Mouse (Mus musculus): ENCODE measurements around the gene Ror2.

The Ror2 gene

DNA sequence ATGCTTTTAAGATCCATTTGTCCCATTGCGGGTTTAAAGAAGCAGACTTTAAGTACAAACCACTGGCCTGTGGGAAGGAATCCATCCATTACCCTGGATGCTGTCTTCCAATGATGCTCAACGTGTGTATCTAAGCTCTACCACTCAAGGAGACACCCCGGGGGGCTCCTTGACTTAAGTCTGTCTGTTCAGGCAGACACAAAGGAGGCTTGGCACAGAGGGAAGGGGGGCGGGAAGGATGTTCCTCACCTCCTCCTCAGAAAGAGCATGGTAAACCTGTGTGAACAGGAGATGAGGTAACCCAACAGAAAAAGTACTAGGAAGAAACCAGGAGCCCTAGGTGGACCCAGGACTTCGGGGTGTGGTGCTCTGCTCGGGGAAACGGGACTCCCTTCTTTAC lies 50.0 kb downstream of the Ror2 start:
- Histone ChIP-seq H3K4me3 (replicated peaks; ENCODE audit: low read length) (no peak overlapping the region), H3K27me3 (ENCODE audit: insufficient read depth, low read length) (peaks cover 49% of the 10 kb centered on the region), H3K9me3 (ENCODE audit: low read length) (peaks cover 17% of the 10 kb centered on the region), H3K4me1 (replicated peaks; ENCODE audit: low read depth, low read length) (peaks cover 65% of the 10 kb centered on the region), H3K36me3 (ENCODE audit: insufficient read depth, low read length) (no peaks in the 10 kb centered on the region)
- TF ChIP-seq CTCF (conservative IDR thresholded peaks at IDR 0.05; ENCODE audit: low read length) (no peak), NANOG (IDR thresholded peaks at IDR 0.05; ENCODE audit: borderline replicate concordance, low read length) (no peak), POU5F1 (IDR thresholded peaks at IDR 0.05; ENCODE audit: borderline replicate concordance, low read length) (no peak)

DNA sequence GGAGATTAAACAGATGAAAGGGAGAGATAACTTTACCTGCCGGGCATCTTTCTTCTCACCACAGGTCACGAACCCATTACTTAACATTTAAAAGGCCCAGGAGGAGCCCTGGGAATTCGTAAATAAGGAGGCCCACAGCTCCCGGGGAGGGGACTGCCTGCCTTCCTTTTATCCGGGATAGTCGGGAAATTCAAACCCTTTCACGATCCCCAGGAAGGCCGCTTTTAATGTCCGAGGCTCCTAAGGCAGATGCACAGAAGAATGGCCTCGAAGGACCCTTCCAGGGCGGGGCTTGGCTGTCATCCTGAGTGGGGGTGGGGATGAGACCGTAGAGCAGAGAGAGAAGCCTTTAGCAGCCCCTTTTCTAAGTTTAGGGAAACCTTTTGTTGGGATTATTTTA lies 51.1 kb downstream of the Ror2 start:
- peaks cover 17% of the 10 kb centered on the region for H3K9me3 ChIP-seq (ENCODE audit: low read length)
- TF ChIP-seq POU5F1 (IDR thresholded peaks at IDR 0.05; ENCODE audit: borderline replicate concordance, low read length) = peak; percentile 50; the same call in 1 of the 2 replicates
- TF ChIP-seq CTCF (conservative IDR thresholded peaks at IDR 0.05; ENCODE audit: low read length) = no peak
- peak; percentile 85 for TF ChIP-seq NANOG (IDR thresholded peaks at IDR 0.05; ENCODE audit: borderline replicate concordance, low read length)
- H3K27me3 ChIP-seq (ENCODE audit: insufficient read depth, low read length) = peaks cover 54% of the 10 kb centered on the region
- H3K4me1 ChIP-seq (replicated peaks; ENCODE audit: low read depth, low read length) = peaks cover 74% of the 10 kb centered on the region
- H3K4me3 ChIP-seq (replicated peaks; ENCODE audit: low read length) = 0 out of 2 replicates have a peak overlapping the region, but pooled peaks have one; percentile 55
- H3K36me3 ChIP-seq (ENCODE audit: insufficient read depth, low read length) = no peaks in the 10 kb centered on the region

DNA sequence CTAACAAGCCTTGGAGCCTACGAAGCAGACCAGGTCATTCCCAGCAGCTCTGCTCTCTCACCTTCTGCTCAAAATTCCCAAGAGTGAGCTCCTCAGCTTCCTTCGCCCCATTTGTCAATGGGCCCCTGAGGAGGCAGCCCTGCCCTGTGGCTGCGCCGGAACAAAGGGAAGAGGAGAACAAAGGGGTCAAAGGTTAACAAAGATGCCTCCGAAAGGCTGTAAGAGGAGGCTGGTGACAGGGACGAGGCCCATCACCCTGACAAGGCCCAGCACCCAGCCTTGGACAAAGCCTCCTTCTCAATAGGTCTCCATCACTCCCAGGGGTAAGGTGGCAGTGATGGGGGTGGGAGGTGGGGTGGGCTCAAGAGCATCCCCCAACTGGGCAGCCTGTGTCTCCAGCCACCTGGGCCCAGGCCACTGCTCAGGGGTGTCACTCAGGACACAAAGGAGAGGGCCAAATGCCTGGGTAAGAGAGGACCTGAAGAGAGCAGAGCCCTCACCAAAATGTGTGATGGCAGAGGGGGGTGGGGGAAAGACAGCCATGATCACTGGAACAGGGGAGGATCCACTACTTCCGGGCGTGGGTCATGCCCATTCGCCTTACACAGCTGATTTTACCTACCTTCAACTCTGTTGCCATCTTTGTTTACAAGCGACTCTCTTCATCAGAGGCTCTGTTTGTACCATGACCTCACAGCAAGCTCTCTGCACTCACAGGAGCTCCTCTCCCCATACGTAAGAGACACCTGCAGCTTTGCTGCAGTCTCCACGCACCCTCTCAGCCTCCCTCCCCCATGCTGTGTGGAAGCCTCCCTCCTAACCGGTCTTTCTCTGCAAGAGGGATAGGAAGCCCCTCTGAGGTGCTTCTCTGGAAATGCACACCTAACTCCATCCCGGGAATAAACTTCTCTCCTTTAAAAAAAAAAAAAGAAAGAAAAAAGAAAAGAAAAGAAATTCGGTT lies 51.8 kb downstream of the Ror2 start:
- Histone ChIP-seq H3K9me3 (ENCODE audit: low read length) (peaks cover 17% of the 10 kb centered on the region), H3K36me3 (ENCODE audit: insufficient read depth, low read length) (no peaks in the 10 kb centered on the region), H3K4me3 (replicated peaks; ENCODE audit: low read length) (peak overlapping the region; percentile 55), H3K4me1 (replicated peaks; ENCODE audit: low read depth, low read length) (peaks cover 80% of the 10 kb centered on the region), H3K27me3 (ENCODE audit: insufficient read depth, low read length) (peaks cover 59% of the 10 kb centered on the region)
- TF ChIP-seq NANOG (IDR thresholded peaks at IDR 0.05; ENCODE audit: borderline replicate concordance, low read length) (no peak), CTCF (conservative IDR thresholded peaks at IDR 0.05; ENCODE audit: low read length) (no peak), POU5F1 (IDR thresholded peaks at IDR 0.05; ENCODE audit: borderline replicate concordance, low read length) (no peak)

DNA sequence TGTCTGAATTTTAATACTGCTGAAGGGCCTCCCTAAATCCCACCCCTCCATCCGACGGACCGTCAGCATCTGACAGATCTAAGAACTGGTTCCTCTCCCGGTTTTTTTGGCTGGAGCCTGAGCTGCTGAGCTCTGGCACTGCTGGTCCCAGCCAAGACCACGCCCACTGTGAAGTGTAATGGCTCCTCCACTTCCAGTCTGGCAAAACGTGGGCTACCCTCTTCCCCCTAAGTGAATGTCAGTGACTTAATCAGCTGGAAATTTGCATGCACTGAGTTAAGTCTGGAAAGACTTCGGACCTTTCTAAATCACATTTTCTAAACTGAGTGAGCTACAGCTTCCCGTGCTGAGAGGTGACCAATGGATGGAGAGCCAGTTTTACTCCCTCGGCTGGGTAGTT lies 52.5 kb downstream of the Ror2 start:
- H3K4me3 ChIP-seq (replicated peaks; ENCODE audit: low read length) = peak overlapping the region; percentile 55
- no peaks in the 10 kb centered on the region for H3K36me3 ChIP-seq (ENCODE audit: insufficient read depth, low read length)
- peaks cover 61% of the 10 kb centered on the region for H3K27me3 ChIP-seq (ENCODE audit: insufficient read depth, low read length)
- H3K4me1 ChIP-seq (replicated peaks; ENCODE audit: low read depth, low read length) = peaks cover 80% of the 10 kb centered on the region
- peaks cover 20% of the 10 kb centered on the region for H3K9me3 ChIP-seq (ENCODE audit: low read length)
- no peak for TF ChIP-seq NANOG (IDR thresholded peaks at IDR 0.05; ENCODE audit: borderline replicate concordance, low read length)
- no peak for TF ChIP-seq CTCF (conservative IDR thresholded peaks at IDR 0.05; ENCODE audit: low read length)
- no peak for TF ChIP-seq POU5F1 (IDR thresholded peaks at IDR 0.05; ENCODE audit: borderline replicate concordance, low read length)

GRCm38 (mm10) chr13:53232419-53232818 lies 53.5 kb downstream of the Ror2 start:
- H3K4me3 ChIP-seq (replicated peaks; ENCODE audit: low read length) = 0 out of 2 replicates have a peak overlapping the region, but pooled peaks have one; percentile 55
- peaks cover 12% of the 10 kb centered on the region for H3K9me3 ChIP-seq (ENCODE audit: low read length)
- TF ChIP-seq NANOG (IDR thresholded peaks at IDR 0.05; ENCODE audit: borderline replicate concordance, low read length) = no peak
- TF ChIP-seq CTCF (conservative IDR thresholded peaks at IDR 0.05; ENCODE audit: low read length) = no peak
- no peak for TF ChIP-seq POU5F1 (IDR thresholded peaks at IDR 0.05; ENCODE audit: borderline replicate concordance, low read length)
- no peaks in the 10 kb centered on the region for H3K36me3 ChIP-seq (ENCODE audit: insufficient read depth, low read length)
- peaks cover 54% of the 10 kb centered on the region for H3K27me3 ChIP-seq (ENCODE audit: insufficient read depth, low read length)
- peaks cover 79% of the 10 kb centered on the region for H3K4me1 ChIP-seq (replicated peaks; ENCODE audit: low read depth, low read length)

DNA sequence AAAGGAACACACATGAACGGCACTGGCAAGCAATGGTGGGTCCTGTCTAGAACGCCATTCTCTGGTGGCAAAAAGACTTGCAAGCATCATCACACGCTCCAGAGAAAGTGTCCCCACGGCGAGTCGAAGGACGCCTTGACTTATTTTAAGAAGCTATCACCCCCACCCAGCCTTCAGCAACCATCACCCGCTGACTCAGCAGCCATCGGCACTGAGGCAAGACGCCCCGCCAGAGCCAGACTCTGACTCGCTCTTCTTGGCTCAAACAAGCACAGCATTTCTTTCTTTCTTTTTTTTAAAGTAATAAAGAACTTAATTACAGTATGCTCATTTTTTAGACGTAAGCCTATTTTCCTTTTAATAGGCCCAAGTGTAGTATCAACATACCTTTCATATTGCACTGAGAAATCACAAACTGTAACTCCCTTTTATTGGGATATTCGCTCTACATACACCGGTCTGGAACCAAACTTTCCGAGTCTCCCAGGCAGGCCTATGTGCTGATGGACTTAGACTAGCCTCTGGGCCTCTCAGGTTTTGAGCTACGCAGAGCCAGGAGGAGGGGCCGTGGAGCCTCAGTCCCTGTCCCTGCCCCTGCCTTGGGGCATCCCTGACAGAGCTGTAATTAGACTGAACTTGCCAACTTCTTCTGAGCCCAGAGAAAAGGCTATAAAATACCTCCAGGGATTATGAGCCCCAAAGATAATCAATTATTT lies 55.3 kb downstream of the Ror2 start:
- TF ChIP-seq NANOG (IDR thresholded peaks at IDR 0.05; ENCODE audit: borderline replicate concordance, low read length) = no peak
- Histone ChIP-seq H3K4me3 (replicated peaks; ENCODE audit: low read length) (no peak overlapping the region), H3K4me1 (replicated peaks; ENCODE audit: low read depth, low read length) (peaks cover 78% of the 10 kb centered on the region), H3K9me3 (ENCODE audit: low read length) (0 out of 2 replicates have a peak, but pooled peaks cover 2% of the 10 kb centered on the region), H3K27me3 (ENCODE audit: insufficient read depth, low read length) (peaks cover 40% of the 10 kb centered on the region), H3K36me3 (ENCODE audit: insufficient read depth, low read length) (no peaks in the 10 kb centered on the region)

DNA sequence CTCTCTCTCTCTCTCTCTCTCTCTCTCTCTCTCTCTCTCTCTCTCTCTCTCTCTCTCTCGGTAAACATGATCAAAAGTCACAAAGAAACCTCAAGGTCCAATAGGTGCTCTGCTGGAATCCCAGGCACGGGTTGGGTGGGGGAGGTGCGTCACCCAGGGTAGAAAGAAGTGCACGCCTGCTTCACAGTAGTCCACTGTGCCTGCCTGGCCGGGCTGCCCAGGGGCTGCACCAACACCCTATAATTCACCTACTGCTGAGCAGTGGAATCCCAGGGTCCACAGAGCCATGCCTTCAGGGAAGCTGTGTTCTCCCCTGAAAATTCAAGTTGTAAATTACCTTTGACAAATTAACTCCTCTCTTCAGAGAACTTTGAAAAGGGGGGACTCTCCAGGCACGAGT lies 58.9 kb downstream of the Ror2 start:
- Histone ChIP-seq H3K4me1 (replicated peaks; ENCODE audit: low read depth, low read length) (peaks cover 53% of the 10 kb centered on the region), H3K9me3 (ENCODE audit: low read length) (peaks cover 11% of the 10 kb centered on the region), H3K27me3 (ENCODE audit: insufficient read depth, low read length) (peaks cover 42% of the 10 kb centered on the region), H3K36me3 (ENCODE audit: insufficient read depth, low read length) (no peaks in the 10 kb centered on the region), H3K4me3 (replicated peaks; ENCODE audit: low read length) (no peak overlapping the region)
- TF ChIP-seq NANOG (IDR thresholded peaks at IDR 0.05; ENCODE audit: borderline replicate concordance, low read length) (no peak), CTCF (conservative IDR thresholded peaks at IDR 0.05; ENCODE audit: low read length) (no peak), POU5F1 (IDR thresholded peaks at IDR 0.05; ENCODE audit: borderline replicate concordance, low read length) (no peak)

DNA sequence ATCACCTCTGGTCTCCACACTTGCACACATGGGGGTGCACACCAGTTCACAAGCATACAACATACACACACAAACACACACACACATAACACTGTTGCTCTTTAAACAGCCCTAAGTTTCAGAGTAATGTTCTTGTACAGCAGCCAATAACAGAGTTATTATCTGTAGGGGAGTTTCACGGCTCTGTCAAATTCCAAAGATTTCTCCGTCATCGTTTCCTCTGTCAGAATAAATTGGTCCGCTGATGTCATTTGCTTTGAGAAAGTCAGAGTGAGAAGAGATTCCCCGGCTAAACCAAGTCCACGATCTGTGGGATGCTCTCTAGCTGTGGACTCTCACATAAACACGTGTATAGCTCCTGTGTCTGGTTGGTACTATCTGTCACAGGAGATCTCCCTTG lies 59.5 kb downstream of the Ror2 start:
- H3K27me3 ChIP-seq (ENCODE audit: insufficient read depth, low read length) = peaks cover 36% of the 10 kb centered on the region
- H3K9me3 ChIP-seq (ENCODE audit: low read length) = peaks cover 11% of the 10 kb centered on the region
- no peak for TF ChIP-seq POU5F1 (IDR thresholded peaks at IDR 0.05; ENCODE audit: borderline replicate concordance, low read length)
- no peak for TF ChIP-seq NANOG (IDR thresholded peaks at IDR 0.05; ENCODE audit: borderline replicate concordance, low read length)
- no peak for TF ChIP-seq CTCF (conservative IDR thresholded peaks at IDR 0.05; ENCODE audit: low read length)
- H3K4me1 ChIP-seq (replicated peaks; ENCODE audit: low read depth, low read length) = peaks cover 47% of the 10 kb centered on the region
- no peak overlapping the region for H3K4me3 ChIP-seq (replicated peaks; ENCODE audit: low read length)
- no peaks in the 10 kb centered on the region for H3K36me3 ChIP-seq (ENCODE audit: insufficient read depth, low read length)

All from E14TG2a.4 (cell line).